Mouse (Mus musculus) Patski (cell line): ENCODE measurements at regions not wholly inside any gene's neighbourhood (a gene's known extent, or its start where the extent isn't known, plus 50 kb on each side); places are given as distances from the start of the nearest gene placed in this dataset.

Experiments used
- ATAC-seq: fragments of 100-300 bp; one replicate; pipeline ENCODE4 v1.8.0; 2021
- CTCF ChIA-PET: fragments of 350-600 bp; sonication (Branson Sonifier 250); formaldehyde crosslinking; loops from one replicate; lab custom pipeline; 2022; ENCODE audit warnings: inconsistent platforms; lab: Charles Lee
- POLR2A ChIA-PET: fragments of 350-600 bp; sonication (Branson Sonifier 250); formaldehyde crosslinking; loops from one replicate; lab custom pipeline; 2022; ENCODE audit warnings: antibody characterized with exemption, inconsistent platforms; lab: Charles Lee
- DNase-seq: peaks from one replicate; pipeline ENCODE4 v3.0.0-alpha.2; 2011; ENCODE audit warnings: low read depth, low spot score
- H3K27me3 ChIP-seq: fragments of 371-371 bp; one replicate; pipeline ENCODE4 v1.5.1; 2021
- CTCF ChIP-seq: fragments of 100-300 bp; IDR thresholded peaks from one replicate; pipeline ENCODE4 v1.5.1; 2021
- in situ Hi-C: fragments of 300-500 bp; cut with MboI; formaldehyde crosslinking; loops from 3 replicates; pipeline ENCODE4 v1.11.1; 2018; ENCODE audit warnings: low pct_unique_long_range_greater_than_20kb, mixed read lengths

DNA sequence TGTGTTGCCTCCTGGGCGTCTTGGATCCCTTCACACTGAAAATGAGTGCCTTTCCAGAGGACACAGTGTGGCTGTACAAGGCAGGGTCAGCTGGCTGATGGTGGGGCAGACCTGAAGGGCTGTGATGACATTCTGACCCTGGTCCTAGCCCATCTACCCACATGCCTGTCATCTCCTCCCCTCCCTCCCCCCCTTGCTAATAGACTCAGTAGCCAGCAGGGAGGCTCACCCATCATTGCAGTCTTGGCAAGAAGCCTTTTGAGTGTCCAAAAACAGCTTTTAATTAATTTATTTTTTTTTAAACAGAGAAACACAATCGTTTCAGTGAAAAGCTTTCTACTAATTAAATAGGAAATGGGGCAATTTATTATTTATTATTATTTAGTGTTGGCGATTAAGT, 67.0 kb upstream of the Ssx2ip start:
- no peak for DNase-seq
- no peak for ATAC-seq
- ChIA-PET POLR2A (no interaction called here), CTCF (interaction anchor here (0.8 to 9.3 kb wide), 4 partner anchors 8 to 160 kb away, joined by 3 to 107 read pairs (median 4); no protein-coding TSS in a partner anchor)
- H3K27me3 ChIP-seq, result no peaks in the 10 kb centered on the region
- TF ChIP-seq CTCF, result no peak
- in situ Hi-C loops, result no loop called here

GRCm38 (mm10) chr3:146337861-146338281, 66.6 kb upstream of the Ssx2ip start:
- ChIA-PET CTCF (interaction anchor here (0.8 to 9.3 kb wide), 4 partner anchors 8 to 161 kb away, joined by 3 to 107 read pairs (median 4); no protein-coding TSS in a partner anchor), POLR2A (no interaction called here)
- no peak for TF ChIP-seq CTCF
- in situ Hi-C loops, result no loop called here
- DNase-seq (no peak), ATAC-seq (no peak)
- H3K27me3 ChIP-seq, result no peaks in the 10 kb centered on the region

- H3K27me3 ChIP-seq, result no peaks in the 10 kb centered on the region
- DNase-seq, result no peak
- no peak for ATAC-seq
- CTCF ChIA-PET, result interaction anchor here (0.8 to 9.3 kb wide), 4 partner anchors 9 to 161 kb away, joined by 3 to 107 read pairs (median 10); no protein-coding TSS in a partner anchor
- in situ Hi-C loops, result no loop called here
- TF ChIP-seq CTCF, result no peak
- POLR2A ChIA-PET, result no interaction called here
Observed at GRCm38 (mm10) chr3:146338445-146338844, 66.0 kb upstream of the Ssx2ip start.

GRCm38 (mm10) chr3:146340316-146341055, 64.0 kb upstream of the Ssx2ip start:
- DNase-seq (no peak), ATAC-seq (no peak)
- CTCF ChIA-PET, result interaction anchor here (1.1 to 9.3 kb wide), 4 partner anchors 11 to 156 kb away, joined by 3 to 107 read pairs (median 10); no protein-coding TSS in a partner anchor
- in situ Hi-C loops, result loop anchor here (5.0 to 10.0 kb wide), 2 partner anchors 222 to 444 kb away; no protein-coding TSS in a partner anchor
- TF ChIP-seq CTCF, result peak; percentile 17
- POLR2A ChIA-PET, result interaction anchor here (0.6 kb wide), 2 partner anchors 313 to 315 kb away, joined by 3 read pairs; no protein-coding TSS in a partner anchor
- H3K27me3 ChIP-seq, result no peaks in the 10 kb centered on the region

DNA sequence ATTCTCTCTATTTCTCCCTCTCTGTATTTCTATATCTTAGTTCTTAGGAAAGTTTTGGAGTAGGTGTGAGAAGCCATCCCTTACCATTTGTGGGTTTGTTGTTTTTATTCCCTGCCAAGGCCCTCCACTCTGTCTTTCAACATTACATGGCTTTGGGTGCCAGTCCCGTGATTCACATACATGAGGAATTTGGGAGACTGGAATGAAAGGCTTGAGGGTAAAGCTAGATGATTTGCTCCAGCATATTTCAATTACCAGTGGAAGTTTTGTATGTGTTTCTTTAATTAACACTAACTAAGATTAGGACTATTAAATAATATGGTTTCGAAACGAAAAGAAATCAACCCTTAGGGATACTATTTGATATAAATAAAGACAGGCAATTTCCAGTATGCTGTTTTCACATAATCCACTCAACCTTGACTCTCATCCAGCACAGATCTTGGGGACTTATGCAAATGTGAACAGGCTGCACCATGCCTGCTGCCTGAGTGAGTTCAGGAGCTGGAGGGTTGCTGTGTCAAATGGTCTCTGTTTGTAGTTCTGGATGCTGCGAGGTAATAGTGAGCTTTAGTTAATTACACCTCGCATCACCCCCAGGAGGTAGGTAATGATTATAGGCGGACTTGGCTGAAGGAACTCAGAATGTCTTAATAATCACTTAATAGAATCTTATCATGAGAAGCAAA, 62.6 kb upstream of the Ssx2ip start:
- H3K27me3 ChIP-seq, result no peaks in the 10 kb centered on the region
- peak; percentile 68 for DNase-seq
- ATAC-seq, result peak; percentile 48
- in situ Hi-C loops, result loop anchor here (5.0 to 10.0 kb wide), 2 partner anchors 221 to 443 kb away; no protein-coding TSS in a partner anchor
- peak; percentile 6 for TF ChIP-seq CTCF
- ChIA-PET CTCF (interaction anchor here (1.1 to 9.3 kb wide), 11 partner anchors 7 to 573 kb away, joined by 3 to 107 read pairs (median 3); no protein-coding TSS in a partner anchor), POLR2A (interaction anchor here (0.6 kb wide), 2 partner anchors 212 to 314 kb away, joined by 3 to 4 read pairs; no protein-coding TSS in a partner anchor)

- in situ Hi-C loops, result loop anchor here (5.0 to 10.0 kb wide), 2 partner anchors 220 to 442 kb away; no protein-coding TSS in a partner anchor
- no peak for TF ChIP-seq CTCF
- ATAC-seq (no peak), DNase-seq (no peak)
- ChIA-PET POLR2A (no interaction called here), CTCF (interaction anchor here (0.7 to 9.3 kb wide), 9 partner anchors 8 to 572 kb away, joined by 3 to 107 read pairs (median 4); no protein-coding TSS in a partner anchor)
- H3K27me3 ChIP-seq, result no peaks in the 10 kb centered on the region
Observed at GRCm38 (mm10) chr3:146342727-146343126, 61.7 kb upstream of the Ssx2ip start.

GRCm38 (mm10) chr3:146343649-146344401, 60.6 kb upstream of the Ssx2ip start:
- ATAC-seq (no peak), DNase-seq (no peak)
- ChIA-PET CTCF (interaction anchor here (0.9 to 9.3 kb wide), 16 partner anchors 8 to 603 kb away, joined by 3 to 107 read pairs (median 4); no protein-coding TSS in a partner anchor), POLR2A (interaction anchor here (0.6 kb wide), 2 partner anchors 105 to 198 kb away, joined by 3 to 8 read pairs; no protein-coding TSS in a partner anchor)
- TF ChIP-seq CTCF, result peak; percentile 83
- in situ Hi-C loops, result loop anchor here (5.0 to 10.0 kb wide), 2 partner anchors 218 to 441 kb away; no protein-coding TSS in a partner anchor
- no peaks in the 10 kb centered on the region for H3K27me3 ChIP-seq

GRCm38 (mm10) chr3:146344402-146345025, 59.9 kb upstream of the Ssx2ip start:
- ChIA-PET CTCF (interaction anchor here (0.7 to 9.3 kb wide), 20 partner anchors 7 to 602 kb away, joined by 3 to 107 read pairs (median 4); no protein-coding TSS in a partner anchor), POLR2A (no interaction called here)
- H3K27me3 ChIP-seq, result no peaks in the 10 kb centered on the region
- in situ Hi-C loops, result loop anchor here (5.0 to 10.0 kb wide), 4 partner anchors 138 to 573 kb away; no protein-coding TSS in a partner anchor
- ATAC-seq (no peak), DNase-seq (no peak)
- TF ChIP-seq CTCF, result no peak

- ATAC-seq (peak; percentile 81), DNase-seq (no peak)
- in situ Hi-C loops, result loop anchor here (5.0 to 10.0 kb wide), 3 partner anchors 137 to 572 kb away; no protein-coding TSS in a partner anchor
- POLR2A ChIA-PET, result no interaction called here
- TF ChIP-seq CTCF, result peak; percentile 99
- no peaks in the 10 kb centered on the region for H3K27me3 ChIP-seq
- CTCF ChIA-PET, result interaction anchor here (0.6 to 9.3 kb wide), 16 partner anchors 9 to 568 kb away, joined by 3 to 107 read pairs (median 4); no protein-coding TSS in a partner anchor
Observed at GRCm38 (mm10) chr3:146345308-146345780, 59.1 kb upstream of the Ssx2ip start.
